Mouse (Mus musculus) brain, embryonic 14.5 days (tissue): Measurements from ENCODE around the gene Hoxb8.

Experiments used
- CTCF ChIP-seq: fragments of 200-500 bp; IDR thresholded peaks from 2 replicates; pipeline ENCODE4 v1.5.1; 2012; ENCODE audit warnings: inconsistent platforms, mild to moderate bottlenecking, moderate library complexity, borderline replicate concordance; ENCODE audit not compliant: insufficient read depth, insufficient read length; ENCODE audit errors: extremely low read depth
- POLR2A ChIP-seq: fragments of 200-500 bp; IDR thresholded peaks from 2 replicates; pipeline ENCODE4 v1.6.1; 2012; ENCODE audit warnings: mild to moderate bottlenecking, inconsistent platforms, borderline replicate concordance; ENCODE audit not compliant: poor library complexity, insufficient read depth, insufficient read length, severe bottlenecking; ENCODE audit errors: extremely low read depth

DNA sequence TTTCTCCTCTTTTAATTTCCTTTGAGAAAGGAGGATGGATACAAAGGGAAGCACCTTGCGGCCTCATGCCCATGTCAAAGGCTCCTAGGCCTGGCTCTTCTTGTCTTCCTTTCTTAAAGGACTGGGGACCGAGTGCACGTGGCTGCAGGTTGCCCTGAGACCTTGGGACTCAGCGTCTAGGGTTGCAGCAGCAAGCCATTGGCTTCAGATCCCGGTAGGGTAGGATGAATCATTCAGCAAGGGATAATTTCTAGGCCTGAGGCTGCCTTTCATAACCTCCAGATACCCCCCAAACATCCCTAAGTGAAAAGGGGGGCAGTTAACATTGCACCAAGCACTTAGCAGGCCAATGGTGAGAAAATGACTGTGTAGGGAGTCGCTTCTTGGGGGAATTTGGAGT, 29.4 kb downstream of the Hoxb8 start:
- TF ChIP-seq CTCF (no peak), POLR2A (no peak)
